Mouse (Mus musculus) stomach, postnatal 0 days (tissue): ENCODE results near the gene Zmiz1.

Source experiments
- CTCF ChIP-seq: IDR thresholded peaks from 2 replicates; pipeline ENCODE4 v1.5.1; 2016; ENCODE audit warnings: antibody characterized with exemption, low read depth, mild to moderate bottlenecking, moderate library complexity
- EP300 ChIP-seq: optimal IDR thresholded peaks from 2 replicates; pipeline ENCODE3; 2016; ENCODE audit warnings: antibody characterized with exemption

DNA sequence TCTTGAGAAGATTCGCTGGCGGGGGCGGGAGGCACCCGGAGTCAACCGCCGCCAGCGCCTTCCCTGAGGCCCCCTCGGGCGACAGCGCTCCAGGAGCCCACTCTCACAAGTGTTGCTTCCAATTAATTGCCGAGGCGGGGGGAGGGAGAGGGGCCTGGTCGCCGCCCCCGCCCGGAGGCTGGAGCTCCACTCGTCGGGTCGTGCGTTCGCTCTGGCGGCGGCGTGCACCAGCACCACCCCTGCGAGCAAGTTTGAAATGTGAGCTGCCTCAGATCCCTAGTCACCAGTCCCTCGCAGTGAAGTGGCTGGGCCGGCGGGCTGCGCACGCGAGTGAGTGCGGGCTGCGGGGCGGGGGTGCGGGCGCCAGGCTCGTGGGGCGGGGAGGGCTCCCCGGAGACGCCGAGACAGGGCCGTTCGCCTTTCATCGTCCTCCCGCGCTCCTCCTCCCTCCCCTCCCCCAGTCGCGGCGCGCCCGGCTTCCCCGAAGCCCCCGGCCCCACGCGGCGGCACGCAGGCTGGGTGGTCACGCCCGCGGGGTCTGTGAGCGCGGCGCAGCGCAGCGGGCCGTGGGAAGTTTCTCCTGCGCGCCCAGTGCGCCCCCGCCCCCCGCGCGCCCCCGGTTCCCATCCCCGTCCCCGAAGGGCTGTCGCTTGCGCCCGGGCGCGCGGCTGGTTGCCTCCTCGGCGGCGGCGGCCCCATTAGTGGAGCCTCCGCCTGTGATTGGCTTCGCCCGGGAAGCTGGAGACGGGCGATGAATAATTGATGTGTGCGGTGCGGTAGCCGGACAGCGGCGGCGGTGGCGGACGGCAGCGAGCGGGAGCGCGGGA is 148.4 kb downstream of the Zmiz1 start:
- TF ChIP-seq CTCF (no peak), EP300 (no peak)
